Mouse (Mus musculus) erythroblast, embryonic 14.5 days (primary cell): ENCODE results near the gene Gm11492.

ENCODE experiments used
- GATA1 ChIP-seq: IDR thresholded peaks from 2 replicates; pipeline ENCODE4 v1.6.1; 2012; ENCODE audit warnings: low read length, inconsistent platforms, mixed read lengths
- TAL1 ChIP-seq: IDR thresholded peaks from 3 replicates; pipeline ENCODE4 v1.6.1; 2012; ENCODE audit warnings: low read length, inconsistent platforms, mixed read lengths

DNA sequence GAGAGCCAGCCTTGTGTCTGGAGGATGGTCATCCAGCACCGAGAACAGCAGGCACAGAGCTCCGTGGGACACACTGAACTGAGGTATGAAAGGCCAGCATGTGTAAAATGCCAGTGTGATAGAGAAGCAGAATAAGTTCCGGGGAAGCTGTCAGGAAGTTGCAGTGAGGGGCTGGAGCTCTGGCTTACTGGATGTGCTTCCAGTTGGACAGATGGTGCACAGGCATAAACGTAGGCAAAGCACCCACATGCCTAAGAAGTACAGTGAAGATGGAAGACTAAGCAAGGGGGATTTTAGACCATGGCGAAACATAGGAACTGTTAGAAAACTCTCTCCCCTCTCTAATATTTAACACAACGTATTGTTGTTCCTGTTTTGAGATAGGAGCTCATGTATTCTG is 5.2 kb upstream of the Gm11492 start:
- TF ChIP-seq TAL1 (no peak), GATA1 (no peak)
